8 mouse cellular contexts compared by ENCODE assay signal in genomic region chr10:19711551-19712171, GRCm38 (mm10). TPM values are rescaled to one million over a fixed set of nuclear protein-coding genes. Genes with fewer than 3 reads are reported as not detected.
DNase-seq lines count a peak whose midpoint lies in the region; ATAC-seq and TF ChIP-seq lines count a peak whose summit lies in the region.

No protein-coding gene starts in this region.

- H3K9me3 ChIP-seq in hindbrain, postnatal 0 days (ENCODE audit: low read length) = no peaks in the 10 kb centered on the region

- TF ChIP-seq CTCF in gastrocnemius, adult 2 months (IDR thresholded peaks at IDR 0.05) = peak; percentile 46
- peak; percentile 55 for TF ChIP-seq CTCF in hindbrain, postnatal 0 days (IDR thresholded peaks at IDR 0.05; ENCODE audit: low read depth)
- TF ChIP-seq CTCF in small intestine, adult 2 months (IDR thresholded peaks at IDR 0.05; ENCODE audit: extremely low read depth, insufficient read length, insufficient replicate concordance, low read depth, low read length) = peak; percentile 19; the same call in 1 of the 2 replicates

- DNase-seq in gastrocnemius, adult 2 months = peak; percentile 24
- DNase-seq in gastrocnemius, postnatal 36 days = no peak
- peak; percentile 39 for DNase-seq in thymus, postnatal 0 days (ENCODE audit: low spot score)
- DNase-seq in thymus, adult 18-20 months = no peak
- DNase-seq in hindbrain, postnatal 0 days (ENCODE audit: low spot score) = peak; percentile 50
- no peak for DNase-seq in spleen, adult 18-20 months

- intact Hi-C loops in gastrocnemius, adult 2 months (cut with DNase I) = loop anchor here (5.0 kb wide), 1 partner anchor 181 kb away; no protein-coding TSS in a partner anchor
- intact Hi-C loops in gastrocnemius, postnatal 36 days (cut with DNase I) = loop anchor here (5.0 kb wide), 2 partner anchors 181 to 416 kb away; no protein-coding TSS in a partner anchor

- H3K4me1 ChIP-seq in hindbrain, postnatal 0 days (ENCODE audit: insufficient read depth, low read length) = no peaks in the 10 kb centered on the region
- H3K4me1 ChIP-seq in small intestine, adult 2 months (ENCODE audit: control insufficient read depth, insufficient read depth, insufficient read length, low read length) = peaks cover 5% of the 10 kb centered on the region

- H3K4me3 ChIP-seq in gastrocnemius, adult 2 months = no peak overlapping the region
- no peak overlapping the region; the same call in 1 of the 2 replicates for H3K4me3 ChIP-seq in hindbrain, postnatal 0 days (ENCODE audit: low read length)
- no peak overlapping the region for H3K4me3 ChIP-seq in small intestine, adult 2 months (ENCODE audit: low read depth, low read length)

- H3K36me3 ChIP-seq in hindbrain, postnatal 0 days (ENCODE audit: insufficient read depth, low read length) = no peaks in the 10 kb centered on the region
- no peaks in the 10 kb centered on the region for H3K36me3 ChIP-seq in small intestine, adult 2 months (ENCODE audit: control insufficient read depth, insufficient read depth, low read length)

- 36% methylated on average over 7 of the region's 7 CpGs for WGBS in hindbrain, postnatal 0 days
- 51% methylated on average over 7 of the region's 7 CpGs for WGBS in small intestine, adult 2 months

- H3K27ac ChIP-seq in gastrocnemius, adult 2 months = no peak overlapping the region
- no peak overlapping the region for H3K27ac ChIP-seq in hindbrain, postnatal 0 days
- H3K27ac ChIP-seq in small intestine, adult 2 months (ENCODE audit: insufficient read depth, low read depth, low read length) = no peak overlapping the region

- no peak overlapping the region for H3K9ac ChIP-seq in hindbrain, postnatal 0 days (replicated peaks; ENCODE audit: low read length)

- no peak for TF ChIP-seq POLR2A in small intestine, adult 2 months (IDR thresholded peaks at IDR 0.05; ENCODE audit: low read depth, low read length)

- 0 out of 2 replicates have a peak, but pooled peaks cover 3% of the 10 kb centered on the region for H3K27me3 ChIP-seq in hindbrain, postnatal 0 days (ENCODE audit: insufficient read depth, low read length)
- peaks cover 8% of the 10 kb centered on the region for H3K27me3 ChIP-seq in small intestine, adult 2 months (ENCODE audit: control insufficient read depth, insufficient read depth, low read length)

- no peak for ATAC-seq in hindbrain, postnatal 0 days
- ATAC-seq in erythroid progenitor cell, adult 5-6 weeks (replicated peaks; ENCODE audit: low FRiP score, poor library complexity, severe bottlenecking) = no peak; the same call in 1 of the 2 replicates

- peak overlapping the region; percentile 94 for H3K4me2 ChIP-seq in hindbrain, postnatal 0 days (ENCODE audit: low read depth, low read length)

RNA-seq across cellular contexts. Expression of gene Il20ra, which starts 0.7 kb away (rescaled TPM):
- not detected for total RNA-seq in gastrocnemius, adult 2 months (2021)
- total RNA-seq in gastrocnemius, postnatal 36 days (2021) = not detected
- 0.60 and 1.1 TPM in 2 replicates for polyA plus RNA-seq in thymus, postnatal 0 days (2015; fragmentation: Nextera tagmentation; extraction: Ambion mirVana)
- total RNA-seq in hindbrain, postnatal 0 days (2014; rRNA removed) = 0.11 and 1.1 TPM in 2 replicates
- 0.67 and 0.71 TPM in 2 replicates for polyA plus RNA-seq in hindbrain, postnatal 0 days (2015; fragmentation: Nextera tagmentation; extraction: Ambion mirVana)
- polyA plus RNA-seq in small intestine, adult 2 months (2012; rRNA removed) = not detected in 2 replicates
- not detected in 2 replicates for total RNA-seq in erythroid progenitor cell, adult 5-6 weeks (2015; ENCODE audit: low replicate concordance)
- not detected in 2 replicates for total RNA-seq in erythroid progenitor cell, adult 5-6 weeks (2017; ENCODE audit: low replicate concordance)

Comparison
In these comparisons a context has a peak if more than half of its experiments do, and no peak if none do; other contexts are left out.
1. DNase-seq: peak in gastrocnemius, adult 2 months (single experiment), thymus, postnatal 0 days (single experiment) and hindbrain, postnatal 0 days (single experiment); none in gastrocnemius, postnatal 36 days (0 of 2), thymus, adult 18-20 months (0 of 2) and spleen, adult 18-20 months (0 of 2).
2. Peak in every context shown above with its lines, with median percentiles within 50 percentile points of each other: CTCF ChIP-seq.